Mouse (Mus musculus) spleen, adult 18-20 months (tissue): ENCODE data around the gene Olfr1275.

Experiments used
- DNase-seq, 2 experiments: peaks; one replicate each; pipeline ENCODE4 v3.0.0; 2022; ENCODE audit warnings: mixed read lengths in 2 of 2

The Olfr1275 gene

DNA sequence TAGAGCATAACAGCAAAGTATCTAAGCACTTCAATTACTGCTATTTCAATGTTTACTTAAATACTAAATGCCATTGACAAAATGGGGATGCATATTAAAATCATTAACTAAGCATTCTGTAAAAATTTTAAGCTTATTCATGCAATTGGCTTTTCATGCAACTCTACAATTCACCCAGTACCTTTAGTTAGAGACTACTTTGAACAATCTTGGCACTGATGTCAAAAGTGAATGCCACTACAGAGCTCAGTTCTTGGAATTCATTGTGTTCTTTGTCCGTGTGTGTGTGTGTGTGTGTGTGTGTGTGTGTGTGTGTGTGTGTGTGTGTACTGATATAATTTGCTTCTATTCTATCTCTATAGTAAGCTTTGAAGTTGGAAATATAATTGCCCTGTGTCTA lies at the start of gene Olfr1275:
Olfr1275 (minus strand) TSS at position 101 of the 400 bp plus-strand sequence.
- DNase-seq: no peak

DNA sequence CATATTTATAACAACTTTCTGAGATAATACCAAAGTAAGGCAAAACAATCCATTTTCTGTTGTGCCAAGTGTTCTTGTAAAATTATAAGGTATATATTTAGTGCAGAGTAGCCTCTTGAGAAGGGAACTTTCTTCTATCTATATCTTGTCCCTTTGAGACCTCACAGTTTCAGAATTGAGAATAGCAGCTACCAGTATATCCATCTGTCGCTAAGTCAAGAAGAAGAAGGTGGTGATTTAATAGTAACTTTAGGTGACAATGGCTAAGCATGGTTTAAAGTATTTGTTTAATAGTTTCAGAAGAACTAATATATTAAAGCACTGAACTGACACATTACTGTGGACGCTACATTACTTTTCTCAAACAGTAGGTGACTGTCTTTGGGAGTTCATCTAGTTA lies 38.9 kb upstream of the Olfr1275 start, which contains the start of gene Olfr1277:
Olfr1277 (minus strand) TSS at position 101 of the 400 bp plus-strand sequence.
- no peak for DNase-seq

DNA sequence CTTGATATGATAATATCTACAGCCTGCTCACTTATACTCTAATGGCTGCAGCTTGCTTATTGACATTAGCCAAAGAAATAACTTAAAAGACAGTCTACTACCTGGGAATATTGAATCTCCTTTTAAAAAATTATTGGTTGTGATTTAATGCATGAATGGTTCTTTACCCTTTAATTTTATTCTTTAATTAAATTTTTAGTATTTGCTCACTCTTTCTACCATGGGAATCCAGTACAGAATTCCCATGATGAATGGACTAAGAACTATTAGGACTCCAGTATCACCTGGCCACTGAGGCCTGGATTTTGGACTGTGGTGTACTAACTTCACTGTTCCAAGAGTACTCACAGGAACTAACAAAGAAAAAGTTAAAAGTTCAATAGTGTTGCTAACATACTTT lies 19.1 kb upstream of the Olfr1275 start, which contains the start of gene Olfr1276:
Olfr1276 (plus strand) TSS at position 301 of the 400 bp plus-strand sequence.
- no peak for DNase-seq

DNA sequence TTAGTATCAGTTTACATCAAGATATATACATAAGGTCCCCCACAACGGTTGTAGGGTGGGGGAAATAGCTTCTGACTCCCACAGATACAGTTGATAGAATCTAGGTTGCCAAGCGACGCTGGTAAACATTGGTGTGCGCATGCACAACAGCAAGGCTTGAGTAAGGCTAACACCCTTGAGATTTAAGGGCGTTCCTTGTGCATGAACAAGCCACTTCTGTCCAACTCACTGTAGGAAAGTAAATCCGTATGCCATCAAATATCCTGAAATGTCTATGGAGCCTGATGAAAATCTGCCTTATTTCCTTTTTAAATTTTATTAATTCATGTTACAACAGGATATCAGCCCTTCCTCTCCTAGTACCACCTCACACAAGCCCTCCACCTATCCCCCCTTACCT lies 5.6 kb downstream of the Olfr1275 start, which contains the start of gene 4930430A15Rik:
4930430A15Rik (minus strand) TSS at position 101 of the 400 bp plus-strand sequence.
- DNase-seq: no peak

DNA sequence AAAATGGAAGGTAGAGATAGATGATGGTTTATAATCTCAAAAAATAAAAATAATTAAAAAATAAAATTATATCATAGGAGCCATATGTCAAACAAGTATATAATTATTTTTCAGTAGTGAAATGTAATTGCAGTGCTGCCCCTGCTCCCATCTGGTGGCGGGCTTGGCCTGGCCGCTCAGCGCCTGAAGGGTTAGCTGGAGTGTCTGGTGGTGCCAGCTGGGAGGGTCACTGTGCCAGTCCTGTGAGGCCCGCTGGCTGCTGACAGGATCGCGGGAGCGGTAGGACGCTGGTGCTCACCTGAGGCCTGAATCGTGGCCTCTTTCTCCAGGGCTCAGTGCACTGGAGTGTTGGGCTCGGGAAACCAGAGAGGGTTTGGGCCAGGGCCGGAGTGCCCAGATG lies 53.0 kb downstream of the Olfr1275 start:
- DNase-seq: no peak
